In genomic region chr6:92960997-92961396, GRCm38 (mm10) we compare ENCODE assay signal across 33 mouse cellular contexts. TPM values are rescaled to one million over a fixed set of nuclear protein-coding genes. Genes with fewer than 3 reads are reported as not detected.
"Had no signal": no experiment of that assay in that cellular context is flagged by ENCODE, and none has a peak within 500 bp of the region (broad histone marks: within the 10 kb centered on the region; RNA-seq: fewer than 3 reads in every experiment).

No protein-coding gene starts in this region.

- H3K9me3 ChIP-seq: limb, embryonic 10.5 days; limb, embryonic 13.5 days; limb, embryonic 15.5 days; liver, embryonic 12.5 days; liver, embryonic 13.5 days; liver, embryonic 15.5 days; lung, embryonic 15.5 days; midbrain, embryonic 12.5 days; neural tube, embryonic 12.5 days had no signal

- H3K4me1 ChIP-seq: limb, embryonic 10.5 days; limb, embryonic 12.5 days; limb, embryonic 15.5 days; liver, embryonic 12.5 days; liver, embryonic 13.5 days; liver, embryonic 15.5 days; lung, embryonic 15.5 days; megakaryocyte, embryonic 14.5 days; midbrain, embryonic 12.5 days; midbrain, embryonic 13.5 days; midbrain, embryonic 15.5 days; neural tube, embryonic 12.5 days had no signal

- ATAC-seq: liver, embryonic 12.5 days; liver, postnatal 0 days; lung, postnatal 0 days; midbrain, embryonic 13.5 days; midbrain, embryonic 15.5 days had no signal

- H3K36me3 ChIP-seq: limb, embryonic 10.5 days; limb, embryonic 12.5 days; limb, embryonic 13.5 days; limb, embryonic 15.5 days; liver, embryonic 12.5 days; liver, embryonic 13.5 days; liver, embryonic 15.5 days; lung, embryonic 15.5 days; midbrain, embryonic 10.5 days; midbrain, embryonic 12.5 days; midbrain, embryonic 13.5 days; midbrain, embryonic 15.5 days; neural tube, embryonic 12.5 days had no signal

- DNase-seq: left cerebral cortex, postnatal 4 days; liver; liver, embryonic 13.5 days; liver, postnatal 0 days; lung, adult 18-20 months; lung, adult 2 months; lung, embryonic 14.5 days; lung, postnatal 10 days; lung, postnatal 14 days; lung, postnatal 36 days; lung, postnatal 4 days; midbrain, embryonic 14.5 days had no signal

- H3K4me3 ChIP-seq: left cerebral cortex, adult 2 months; limb, embryonic 10.5 days; limb, embryonic 12.5 days; limb, embryonic 13.5 days; limb, embryonic 15.5 days; liver, embryonic 12.5 days; liver, embryonic 13.5 days; liver, embryonic 15.5 days; lung, embryonic 15.5 days; megakaryocyte, embryonic 14.5 days; midbrain, embryonic 10.5 days; midbrain, embryonic 12.5 days; midbrain, embryonic 13.5 days; midbrain, embryonic 15.5 days; myocyte; neural tube, embryonic 12.5 days had no signal

- H3K27me3 ChIP-seq: limb, embryonic 12.5 days; limb, embryonic 13.5 days; limb, embryonic 15.5 days; liver, embryonic 12.5 days; liver, embryonic 13.5 days; liver, embryonic 15.5 days; lung, embryonic 15.5 days; megakaryocyte, embryonic 14.5 days; midbrain, embryonic 12.5 days; midbrain, embryonic 13.5 days; midbrain, embryonic 15.5 days; neural tube, embryonic 12.5 days had no signal

- H3K4me2 ChIP-seq: limb, embryonic 12.5 days; limb, embryonic 13.5 days; limb, embryonic 15.5 days; liver, embryonic 11.5 days; liver, embryonic 12.5 days; liver, embryonic 13.5 days; liver, embryonic 15.5 days; lung, embryonic 14.5 days; lung, embryonic 15.5 days; midbrain, embryonic 12.5 days; midbrain, embryonic 13.5 days; midbrain, embryonic 15.5 days; neural tube, embryonic 12.5 days had no signal

- H3K27ac ChIP-seq: left cerebral cortex, adult 2 months; limb, embryonic 10.5 days; limb, embryonic 12.5 days; limb, embryonic 13.5 days; limb, embryonic 15.5 days; liver, embryonic 12.5 days; liver, embryonic 13.5 days; liver, embryonic 14.5 days; liver, embryonic 15.5 days; lung, embryonic 15.5 days; macrophage; midbrain, embryonic 10.5 days; midbrain, embryonic 12.5 days; midbrain, embryonic 13.5 days; midbrain, embryonic 15.5 days; neural tube, embryonic 12.5 days had no signal

- H3K9ac ChIP-seq: limb, embryonic 12.5 days; limb, embryonic 13.5 days; limb, embryonic 15.5 days; liver, embryonic 12.5 days; liver, embryonic 13.5 days; liver, embryonic 14.5 days; liver, embryonic 15.5 days; liver, postnatal 0 days; lung, embryonic 14.5 days; lung, embryonic 15.5 days; midbrain, embryonic 12.5 days; midbrain, embryonic 13.5 days; midbrain, embryonic 15.5 days; neural tube, embryonic 12.5 days had no signal

RNA-seq across cellular contexts. Expression of gene Adamts9, which starts 17.7 kb away (rescaled TPM):
- total RNA-seq: megakaryocyte progenitor cell, adult 5-6 weeks; megakaryocyte-erythroid progenitor cell, adult 5-6 weeks had no signal
- polyA plus RNA-seq: macrophage had no signal
